Mouse (Mus musculus): ENCODE data around the gene Frmd4a. TPM values are rescaled to one million over a fixed set of nuclear protein-coding genes. Genes with fewer than 3 reads are reported as not detected.

Gene Frmd4a
- 1.4 TPM for polyA plus RNA-seq (2017; shearing (Covaris generic))

GRCm38 (mm10) chr2:4017528-4018288 lies at the start of gene Frmd4a:
TSS of gene Frmd4a (plus strand) at chr2:4017717.

GRCm38 (mm10) chr2:4651500-4652285 lies 634.2 kb downstream of the Frmd4a start, which contains the start of gene Prpf18:
TSS of gene Prpf18 (minus strand) at chr2:4652113.

Data from CD4-positive, CD25-positive, alpha-beta regulatory T cell (primary cell).